Mouse (Mus musculus): ENCODE results near the gene Zfp667. TPM values are rescaled to one million over a fixed set of nuclear protein-coding genes. Genes with fewer than 3 reads are reported as not detected.

Gene Zfp667
- polyA plus RNA-seq, 2 experiments from 2014 or later = 6.4 to 7.6 TPM

DNA sequence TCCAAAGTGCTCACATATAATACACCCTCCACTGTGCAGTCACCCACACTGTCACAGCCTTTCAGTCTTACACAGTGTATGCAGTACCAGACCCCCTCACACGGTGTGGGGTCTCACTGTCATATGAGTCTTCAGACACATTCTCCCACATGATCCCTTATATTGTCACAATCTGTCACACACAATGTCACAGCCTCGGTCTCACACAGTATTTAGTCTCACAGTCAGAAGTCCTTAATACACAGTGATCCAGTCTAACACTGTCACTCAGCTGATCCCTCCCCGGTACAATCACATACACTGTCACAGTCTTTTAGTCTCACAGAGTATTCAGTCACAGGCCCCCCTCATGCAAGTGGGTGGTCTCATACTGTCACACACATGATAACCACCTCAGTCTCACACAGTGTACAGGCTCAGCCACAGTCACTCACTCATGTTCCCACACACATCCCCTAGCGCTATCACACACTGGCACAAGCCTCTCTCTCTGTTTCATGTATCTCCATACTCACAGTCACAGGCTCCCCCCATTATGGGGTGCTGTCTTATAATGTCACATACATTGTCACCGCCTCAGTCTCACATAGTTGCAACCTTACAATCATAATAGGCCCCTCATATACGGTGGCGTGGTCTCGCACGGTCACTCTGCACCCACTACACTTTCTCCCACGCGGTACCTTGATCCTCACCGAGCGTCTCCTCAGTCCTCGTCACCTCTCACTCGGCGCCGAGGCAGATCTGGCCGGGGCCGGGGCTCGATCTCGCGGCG lies 44.3 kb downstream of the Zfp667 start:
- ATAC-seq = peak; percentile 20

DNA sequence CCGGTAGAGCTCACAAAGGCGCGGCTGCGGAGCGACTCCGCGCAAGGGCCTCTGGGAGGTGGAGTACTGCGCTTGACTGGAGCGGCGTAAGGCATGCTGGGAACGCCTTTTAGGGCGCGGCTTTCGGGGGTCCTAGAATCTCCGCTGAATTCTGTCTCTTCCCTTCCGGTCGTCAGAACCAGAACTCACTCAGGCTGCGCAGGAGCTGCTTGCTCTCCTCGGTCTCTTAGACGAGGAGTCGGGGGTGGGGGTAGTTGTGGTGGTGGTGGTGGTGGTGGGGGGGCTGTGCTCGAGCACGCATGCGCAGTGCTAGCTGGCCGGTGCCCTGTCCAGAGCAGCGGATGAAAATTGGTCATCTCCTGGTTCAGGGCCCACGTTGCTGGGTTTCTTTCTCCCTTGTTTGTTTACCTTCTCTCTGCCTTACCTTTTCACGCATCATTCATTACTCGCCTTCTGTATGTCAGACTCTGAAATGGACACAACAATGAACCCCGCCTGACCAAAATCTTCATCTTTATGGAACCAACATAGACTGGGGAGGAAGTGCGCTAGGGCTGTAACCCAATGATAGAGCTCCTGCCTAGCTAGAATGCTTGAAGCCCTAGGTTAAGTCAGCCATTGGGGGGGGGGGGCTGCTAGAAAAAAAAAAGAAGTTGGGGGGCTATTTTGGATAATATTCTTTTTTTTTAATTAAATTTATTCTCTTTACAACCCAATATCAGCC lies 45.0 kb downstream of the Zfp667 start, which contains the start of gene Zfp583:
Gene Zfp583, minus strand, starts transcription at position 53 of the 724 bp plus-strand sequence.
- ATAC-seq = peak; percentile 85

DNA sequence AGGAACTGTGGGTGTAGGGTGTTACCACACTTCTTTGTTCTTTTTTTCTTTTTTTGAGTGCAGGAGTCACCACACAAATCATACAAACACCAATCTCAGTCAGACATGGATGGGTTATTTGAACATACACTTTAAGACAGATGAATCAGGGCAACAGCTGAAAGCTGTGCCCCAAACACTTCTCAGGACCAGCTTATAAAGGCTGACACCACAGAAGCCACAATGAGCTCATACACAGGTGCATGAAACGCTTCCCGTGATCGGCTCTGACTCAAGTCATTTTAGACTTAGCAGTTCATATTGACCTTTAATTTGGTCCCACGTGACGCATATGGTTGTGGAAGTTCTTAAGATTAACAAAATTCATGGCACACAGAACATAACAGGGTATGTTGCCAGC lies 53.5 kb downstream of the Zfp667 start:
- no peak for ATAC-seq

DNA sequence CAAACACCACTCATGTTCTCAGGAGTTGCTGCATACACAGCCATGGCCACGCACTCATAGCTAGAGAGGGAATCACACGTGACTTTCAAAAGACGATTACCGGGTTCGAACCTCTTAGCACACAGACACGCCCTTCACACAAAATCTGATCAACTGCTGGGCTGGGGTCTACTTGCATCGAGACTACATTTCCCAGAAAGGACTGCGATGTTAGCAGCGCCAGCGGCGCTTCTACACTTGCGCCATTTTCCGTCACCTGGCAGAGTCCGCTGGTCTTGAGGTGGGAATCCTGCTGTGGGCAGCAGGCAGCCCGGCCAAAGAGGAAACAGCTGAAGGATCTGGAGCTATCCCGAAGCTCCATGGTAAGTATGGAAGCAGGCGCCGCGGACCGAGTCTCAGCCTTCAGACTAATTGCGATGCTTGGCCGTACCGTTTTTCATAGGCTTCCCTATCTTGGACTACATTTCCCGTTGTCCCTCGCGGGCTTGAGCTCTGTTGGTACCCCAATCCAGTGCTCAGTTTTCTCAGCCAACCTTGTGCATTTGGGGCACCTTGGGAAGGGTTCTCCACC lies 57.2 kb downstream of the Zfp667 start, which contains the start of gene Gm3854:
Gene Gm3854, plus strand, starts transcription at position 259 of the 571 bp plus-strand sequence.
- peak; percentile 79 for ATAC-seq

DNA sequence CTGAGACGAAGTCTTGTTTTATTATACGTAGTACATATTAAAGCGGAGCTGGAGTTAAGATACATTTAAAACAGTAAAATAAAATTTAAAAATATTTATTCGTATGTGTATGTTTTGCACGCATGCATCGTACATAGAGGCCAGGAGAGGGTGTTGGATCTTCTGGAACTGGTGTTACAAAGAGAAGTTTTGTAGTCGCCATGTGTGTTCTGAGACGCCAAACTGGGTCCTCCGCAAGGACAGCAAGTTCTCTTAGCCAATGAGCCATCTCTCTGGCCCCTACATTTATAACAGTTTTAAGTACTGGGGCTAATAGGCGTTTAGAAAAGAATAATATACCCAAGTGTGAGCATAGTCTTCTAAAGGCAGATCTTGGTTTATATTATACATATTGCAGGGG lies 57.7 kb downstream of the Zfp667 start:
- no peak for ATAC-seq

Other genes starting within 250 kb of the Zfp667 start
- gene Nlrp4c, start 241.4 kb upstream of the Zfp667 start, polyA plus RNA-seq (2017; shearing (Covaris generic)) = not detected
- gene Zfp787, start 130.6 kb upstream of the Zfp667 start, polyA plus RNA-seq (2017; shearing (Covaris generic)) = 1 to 10 TPM; 6.7 to 6.9 TPM
- 10 to 100 TPM in 1 of 2 experiments, 1 to 10 TPM in 1; 5.6 to 10.6 TPM for gene Zfp444, start 114.4 kb upstream of the Zfp667 start, polyA plus RNA-seq (2017; shearing (Covaris generic))
- gene Galp, start 89.5 kb upstream of the Zfp667 start, polyA plus RNA-seq (2017; shearing (Covaris generic)) = not detected
- gene Zscan5b, start 64.3 kb upstream of the Zfp667 start, polyA plus RNA-seq (2017; shearing (Covaris generic)) = not detected
- gene Epp13, start 33.9 kb upstream of the Zfp667 start, polyA plus RNA-seq (2017; shearing (Covaris generic)) = not detected
- gene Zfp583, start 44.7 kb downstream of the Zfp667 start, polyA plus RNA-seq (2017; shearing (Covaris generic)) = 1 to 10 TPM in 1 of 2 experiments, under 1 TPM in 1; 0.94 to 1.4 TPM
- gene Gm3854, start 57.2 kb downstream of the Zfp667 start, polyA plus RNA-seq (2017; shearing (Covaris generic)) = under 1 TPM; 0.11 to 0.39 TPM
- gene Zfp78, start 76.7 kb downstream of the Zfp667 start, polyA plus RNA-seq (2017; shearing (Covaris generic)) = 1 to 10 TPM; 4.0 to 5.1 TPM
- gene Zfp28, start 96.7 kb downstream of the Zfp667 start, polyA plus RNA-seq (2017; shearing (Covaris generic)) = 1 to 10 TPM; 4.0 to 5.5 TPM
- gene Smim17, start 112.1 kb downstream of the Zfp667 start, polyA plus RNA-seq (2017; shearing (Covaris generic)) = not detected
- gene Gm20715, start 123.7 kb downstream of the Zfp667 start, polyA plus RNA-seq (2017; shearing (Covaris generic)) = not detected
- not detected for gene Olfr1344, start 152.1 kb downstream of the Zfp667 start, polyA plus RNA-seq (2017; shearing (Covaris generic))
- gene Olfr1336, start 169.6 kb downstream of the Zfp667 start, polyA plus RNA-seq (2017; shearing (Covaris generic)) = under 1 TPM in 1 of 2 experiments, not detected in 1; 0.05 TPM
- not detected for gene Olfr1346, start 180.5 kb downstream of the Zfp667 start, polyA plus RNA-seq (2017; shearing (Covaris generic))
- gene Olfr5, start 200.4 kb downstream of the Zfp667 start, polyA plus RNA-seq (2017; shearing (Covaris generic)) = not detected
- gene Olfr1347, start 213.2 kb downstream of the Zfp667 start, polyA plus RNA-seq (2017; shearing (Covaris generic)) = not detected
- gene Olfr1348, start 222.2 kb downstream of the Zfp667 start, polyA plus RNA-seq (2017; shearing (Covaris generic)) = not detected
- under 1 TPM in 1 of 2 experiments, not detected in 1; 0.09 TPM for gene Olfr1349, start 236.4 kb downstream of the Zfp667 start, polyA plus RNA-seq (2017; shearing (Covaris generic))

Data from CD4-positive, CD25-positive, alpha-beta regulatory T cell, adult 4 months (primary cell).